Mouse (Mus musculus) c-Kit-positive CD71-negative TER-119-negative erythroid progenitor cells, embryonic 14.5 days (primary cell): ENCODE results near the gene Gm27029.
"Not testable (repeated sequence)": the region's sequence is repeated elsewhere in the genome, so short reads cannot be mapped to it uniquely, and the experiment has no call there.

ENCODE experiments used
- DNase-seq: peaks from one replicate; pipeline ENCODE4 v3.0.0-alpha.2; 2013; ENCODE audit warnings: low read depth

The Gm27029 gene

GRCm38 (mm10) chr11:101424105-101424851 is at the start of gene Gm27029:
Gene Gm27029, minus strand, starts transcription at chr11:101424796.
- DNase-seq: no peak

- no peak for DNase-seq
These were observed 49.7 kb upstream of the Gm27029 start for GRCm38 (mm10) chr11:101474298-101474697.

GRCm38 (mm10) chr11:101473686-101474085 is 49.1 kb upstream of the Gm27029 start:
- not testable (repeated sequence) for DNase-seq

- DNase-seq: no peak
These were observed 47.7 kb upstream of the Gm27029 start for GRCm38 (mm10) chr11:101472336-101472735.

- DNase-seq: no peak
These were observed 47.3 kb upstream of the Gm27029 start for GRCm38 (mm10) chr11:101471926-101472325.

- no peak for DNase-seq
These were observed 45.6 kb upstream of the Gm27029 start for GRCm38 (mm10) chr11:101470206-101470605.

- no peak for DNase-seq
These were observed 44.6 kb upstream of the Gm27029 start for GRCm38 (mm10) chr11:101469155-101469554.

GRCm38 (mm10) chr11:101468731-101469130 is 44.1 kb upstream of the Gm27029 start:
- DNase-seq: no peak

- no peak for DNase-seq
These were observed 43.7 kb upstream of the Gm27029 start for GRCm38 (mm10) chr11:101468263-101468688.

GRCm38 (mm10) chr11:101467477-101468262 is 43.1 kb upstream of the Gm27029 start:
- no peak for DNase-seq

GRCm38 (mm10) chr11:101466552-101466950 is 42.0 kb upstream of the Gm27029 start:
- DNase-seq: not testable (repeated sequence)

- no peak for DNase-seq
These were observed 41.4 kb upstream of the Gm27029 start, which contains the start of gene Vat1 for GRCm38 (mm10) chr11:101465869-101466551. Gene Vat1, minus strand, starts transcription at chr11:101466230.

GRCm38 (mm10) chr11:101465101-101465868 is 40.7 kb upstream of the Gm27029 start:
- DNase-seq: no peak

- no peak for DNase-seq
These were observed 39.9 kb upstream of the Gm27029 start, which contains the start of gene Rnd2 for GRCm38 (mm10) chr11:101464211-101465100. Gene Rnd2, plus strand, starts transcription at chr11:101464999.

GRCm38 (mm10) chr11:101462583-101463440 is 38.2 kb upstream of the Gm27029 start:
- no peak for DNase-seq

GRCm38 (mm10) chr11:101462141-101462540 is 37.5 kb upstream of the Gm27029 start:
- no peak for DNase-seq

GRCm38 (mm10) chr11:101460321-101460720 is 35.7 kb upstream of the Gm27029 start:
- DNase-seq: no peak

- DNase-seq: no peak
These were observed 35.1 kb upstream of the Gm27029 start for GRCm38 (mm10) chr11:101459716-101460115.

GRCm38 (mm10) chr11:101458217-101458616 is 33.6 kb upstream of the Gm27029 start:
- DNase-seq: no peak

GRCm38 (mm10) chr11:101457631-101458030 is 33.0 kb upstream of the Gm27029 start:
- DNase-seq: no peak
